Mouse (Mus musculus): ENCODE data around the gene Cpeb4. TPM values are rescaled to one million over a fixed set of nuclear protein-coding genes. Genes with fewer than 3 reads are reported as not detected.
"Not testable (repeated sequence)": the region's sequence is repeated elsewhere in the genome, so short reads cannot be mapped to it uniquely, and the experiment has no call there.

The Cpeb4 gene
- polyA plus RNA-seq, 1 experiment from 2014 or later, result 10.4 TPM

- Histone ChIP-seq H3K27me3 (no peaks in the 10 kb centered on the region), H3K9me3 (replicated peaks) (no peaks in the 10 kb centered on the region), H3K9ac (no peak overlapping the region), H3K27ac (no peak overlapping the region), H3K4me1 (peaks cover 19% of the 10 kb centered on the region), H3K4me3 (no peak overlapping the region), H3K4me2 (no peak overlapping the region), H3K36me3 (ENCODE audit: poor library complexity, severe bottlenecking) (no peaks in the 10 kb centered on the region)
- 87% methylated on average over 3 of the region's 3 CpGs for WGBS
- ATAC-seq, result no peak
These were observed 36.7 kb upstream of the Cpeb4 start for GRCm38 (mm10) chr11:31835352-31835751.

DNA sequence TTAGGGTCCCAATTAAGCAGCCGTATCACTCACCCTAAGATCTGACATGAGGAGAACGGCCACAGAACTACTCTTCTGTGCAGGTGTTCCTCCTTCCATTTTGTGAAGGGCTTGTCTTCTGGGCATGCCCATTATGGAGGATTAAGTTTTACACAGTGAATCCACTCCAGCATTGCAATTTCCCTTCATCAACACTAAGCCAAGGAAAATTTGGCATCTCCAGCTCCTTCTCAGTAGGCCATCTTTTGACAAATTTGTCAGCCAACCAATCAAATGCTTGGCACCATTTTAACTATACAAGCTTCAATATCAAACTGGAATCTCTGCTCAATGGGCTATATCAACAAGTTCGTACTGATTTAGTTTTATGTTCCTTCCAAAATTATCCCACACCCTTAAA lies 34.8 kb upstream of the Cpeb4 start:
- H3K9me3 ChIP-seq (replicated peaks), result no peaks in the 10 kb centered on the region
- no peak overlapping the region for H3K4me3 ChIP-seq
- H3K4me1 ChIP-seq, result peaks cover 14% of the 10 kb centered on the region
- H3K27me3 ChIP-seq, result no peaks in the 10 kb centered on the region
- ATAC-seq, result no peak
- WGBS, result 71% methylated on average over 3 of the region's 3 CpGs
- H3K9ac ChIP-seq, result no peak overlapping the region
- no peak overlapping the region for H3K27ac ChIP-seq
- no peaks in the 10 kb centered on the region for H3K36me3 ChIP-seq (ENCODE audit: poor library complexity, severe bottlenecking)
- H3K4me2 ChIP-seq, result no peak overlapping the region

- Histone ChIP-seq H3K27ac (no peak overlapping the region), H3K9ac (no peak overlapping the region), H3K9me3 (replicated peaks) (no peaks in the 10 kb centered on the region), H3K4me2 (no peak overlapping the region), H3K27me3 (no peaks in the 10 kb centered on the region), H3K4me1 (peaks cover 14% of the 10 kb centered on the region), H3K36me3 (ENCODE audit: poor library complexity, severe bottlenecking) (no peaks in the 10 kb centered on the region), H3K4me3 (no peak overlapping the region)
- WGBS, result 98% methylated on average over 4 of the region's 4 CpGs
- ATAC-seq, result no peak
These were observed 34.3 kb upstream of the Cpeb4 start for GRCm38 (mm10) chr11:31837753-31838152.

DNA sequence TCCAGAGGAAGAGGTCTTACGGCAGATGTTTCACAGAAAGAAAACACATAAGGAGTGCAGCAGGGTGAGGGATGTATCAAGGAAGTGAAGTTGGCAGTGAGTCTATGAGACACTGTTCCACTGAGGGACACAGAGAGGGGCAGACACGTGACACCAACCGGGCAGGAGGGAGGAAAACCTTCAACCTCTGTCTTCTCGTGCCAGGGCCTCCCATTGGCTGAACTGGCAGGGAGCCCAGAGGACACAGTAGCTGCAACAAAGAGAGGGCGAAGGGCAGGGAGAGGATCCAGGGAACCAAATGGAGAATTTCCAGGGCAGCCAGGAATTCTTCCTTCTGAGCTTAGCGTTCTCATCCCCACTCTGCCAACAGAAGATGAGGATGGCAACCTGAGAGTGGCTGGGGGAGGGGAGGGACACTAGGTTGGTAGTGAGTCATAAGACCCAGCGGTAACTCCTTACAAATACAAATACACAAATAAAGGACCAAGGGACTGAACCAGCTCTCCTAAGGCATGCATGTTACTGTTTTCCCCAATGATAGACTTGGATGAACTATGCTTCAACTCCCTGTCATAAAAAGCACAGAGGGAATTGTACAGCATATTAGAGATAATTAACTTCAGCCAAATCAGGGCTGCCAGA lies 33.4 kb upstream of the Cpeb4 start:
- Histone ChIP-seq H3K27ac (peak overlapping the region; percentile 55; the same call in 1 of the 2 replicates), H3K4me1 (peaks cover 14% of the 10 kb centered on the region), H3K4me3 (no peak overlapping the region), H3K27me3 (no peaks in the 10 kb centered on the region), H3K9me3 (replicated peaks) (no peaks in the 10 kb centered on the region), H3K9ac (no peak overlapping the region), H3K4me2 (0 out of 2 replicates have a peak overlapping the region, but pooled peaks have one; percentile 3), H3K36me3 (ENCODE audit: poor library complexity, severe bottlenecking) (no peaks in the 10 kb centered on the region)
- peak; percentile 71 for ATAC-seq
- 36% methylated on average over 7 of the region's 7 CpGs for WGBS

- Histone ChIP-seq H3K9me3 (replicated peaks) (no peaks in the 10 kb centered on the region), H3K27ac (peak overlapping the region; percentile 55), H3K4me3 (no peak overlapping the region), H3K4me2 (no peak overlapping the region; the same call in 1 of the 2 replicates), H3K27me3 (no peaks in the 10 kb centered on the region), H3K9ac (no peak overlapping the region), H3K4me1 (peaks cover 14% of the 10 kb centered on the region), H3K36me3 (ENCODE audit: poor library complexity, severe bottlenecking) (no peaks in the 10 kb centered on the region)
- WGBS, result 30% methylated on average over 6 of the region's 6 CpGs
- ATAC-seq, result peak; percentile 19; the same call in 1 of the 2 replicates
These were observed 32.9 kb upstream of the Cpeb4 start for GRCm38 (mm10) chr11:31839084-31839460.

GRCm38 (mm10) chr11:31842171-31842959 lies 29.6 kb upstream of the Cpeb4 start:
- Histone ChIP-seq H3K9me3 (replicated peaks) (no peaks in the 10 kb centered on the region), H3K36me3 (ENCODE audit: poor library complexity, severe bottlenecking) (no peaks in the 10 kb centered on the region), H3K9ac (no peak overlapping the region), H3K27ac (no peak overlapping the region), H3K27me3 (no peaks in the 10 kb centered on the region), H3K4me2 (no peak overlapping the region), H3K4me3 (no peak overlapping the region), H3K4me1 (peaks cover 28% of the 10 kb centered on the region)
- no peak for ATAC-seq
- 85% methylated on average over 5 of the region's 5 CpGs for WGBS

- Histone ChIP-seq H3K27me3 (no peaks in the 10 kb centered on the region), H3K4me1 (peaks cover 36% of the 10 kb centered on the region), H3K36me3 (ENCODE audit: poor library complexity, severe bottlenecking) (no peaks in the 10 kb centered on the region), H3K27ac (no peak overlapping the region), H3K4me3 (no peak overlapping the region), H3K9me3 (replicated peaks) (no peaks in the 10 kb centered on the region), H3K9ac (no peak overlapping the region), H3K4me2 (no peak overlapping the region)
- no peak for ATAC-seq
- WGBS, result 84% methylated on average over 7 of the region's 7 CpGs
These were observed 28.7 kb upstream of the Cpeb4 start for GRCm38 (mm10) chr11:31843177-31843833.

DNA sequence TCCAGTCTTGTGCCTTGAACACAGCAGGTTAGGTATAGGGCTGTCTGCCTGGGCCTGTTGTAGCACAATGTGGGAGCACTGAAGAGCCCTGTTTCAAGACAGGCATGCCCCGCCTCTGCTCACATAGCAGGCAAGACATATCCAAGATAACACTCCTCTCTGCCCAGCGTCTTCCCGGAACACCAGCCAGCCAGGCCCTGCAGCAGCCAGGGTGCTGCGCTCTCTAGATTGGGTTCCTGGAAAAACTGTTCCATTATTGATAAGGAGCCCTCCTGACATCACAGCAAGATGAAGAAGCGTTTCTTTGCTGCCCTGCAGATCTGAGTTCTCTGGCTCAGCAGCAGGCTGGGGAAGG lies 28.2 kb upstream of the Cpeb4 start:
- ATAC-seq, result no peak
- Histone ChIP-seq H3K4me1 (peaks cover 34% of the 10 kb centered on the region), H3K9me3 (replicated peaks) (no peaks in the 10 kb centered on the region), H3K4me2 (no peak overlapping the region), H3K27me3 (no peaks in the 10 kb centered on the region), H3K27ac (no peak overlapping the region), H3K36me3 (ENCODE audit: poor library complexity, severe bottlenecking) (no peaks in the 10 kb centered on the region), H3K4me3 (no peak overlapping the region), H3K9ac (no peak overlapping the region)
- 86% methylated on average over 5 of the region's 5 CpGs for WGBS

GRCm38 (mm10) chr11:31845111-31845510 lies 26.9 kb upstream of the Cpeb4 start:
- H3K36me3 ChIP-seq (ENCODE audit: poor library complexity, severe bottlenecking); H3K27ac ChIP-seq; ATAC-seq; H3K27me3 ChIP-seq; H3K9me3 ChIP-seq (replicated peaks); H3K4me2 ChIP-seq; H3K9ac ChIP-seq; H3K4me3 ChIP-seq: not testable (repeated sequence)
- H3K4me1 ChIP-seq, result peaks cover 26% of the 10 kb centered on the region
- WGBS, result 100% methylated on average over 1 of the region's 1 CpGs

DNA sequence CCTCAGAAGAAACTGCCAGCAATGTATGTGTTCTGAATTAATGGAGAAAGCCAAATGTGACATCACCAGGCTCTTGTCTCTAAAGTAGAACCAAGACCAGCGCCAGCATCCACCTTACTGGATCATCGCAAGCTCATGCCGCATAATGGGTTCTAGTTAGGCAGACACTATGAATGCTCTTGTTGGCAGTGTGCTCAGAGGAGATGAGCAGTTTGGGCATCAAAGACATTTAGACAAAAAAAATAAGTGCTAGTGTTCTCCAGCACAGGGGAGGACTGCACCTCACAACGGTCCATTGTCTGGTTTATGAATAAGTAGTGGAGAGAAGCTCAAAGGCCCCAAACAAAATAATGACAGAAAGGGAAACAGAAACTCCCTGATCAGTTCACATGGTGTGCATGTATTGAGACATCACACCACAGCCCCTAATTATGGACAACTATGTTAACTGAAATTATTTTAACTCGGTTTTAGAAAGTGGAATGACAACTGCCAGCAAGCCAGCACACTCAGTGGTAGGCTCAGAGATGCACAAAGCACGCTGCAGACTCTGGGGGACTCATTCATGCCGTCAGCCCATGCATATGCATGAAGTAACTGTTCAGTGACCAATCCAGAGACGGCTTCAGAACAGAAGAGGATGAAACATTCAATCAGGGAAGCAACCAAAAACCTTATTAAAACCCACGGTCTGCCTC lies 25.1 kb upstream of the Cpeb4 start:
- H3K36me3 ChIP-seq (ENCODE audit: poor library complexity, severe bottlenecking), result no peaks in the 10 kb centered on the region
- peak overlapping the region; percentile 83 for H3K27ac ChIP-seq
- peak; percentile 98 for ATAC-seq
- H3K4me1 ChIP-seq, result peaks cover 26% of the 10 kb centered on the region
- no peaks in the 10 kb centered on the region for H3K9me3 ChIP-seq (replicated peaks)
- no peaks in the 10 kb centered on the region for H3K27me3 ChIP-seq
- peak overlapping the region; percentile 30 for H3K4me2 ChIP-seq
- 9% methylated on average over 9 of the region's 9 CpGs for WGBS
- no peak overlapping the region for H3K4me3 ChIP-seq
- H3K9ac ChIP-seq, result no peak overlapping the region

- no peak overlapping the region for H3K4me3 ChIP-seq
- no peaks in the 10 kb centered on the region for H3K27me3 ChIP-seq
- H3K4me2 ChIP-seq, result peak overlapping the region; percentile 30
- no peaks in the 10 kb centered on the region for H3K36me3 ChIP-seq (ENCODE audit: poor library complexity, severe bottlenecking)
- peaks cover 26% of the 10 kb centered on the region for H3K4me1 ChIP-seq
- peak overlapping the region; percentile 83 for H3K27ac ChIP-seq
- 40% methylated on average over 5 of the region's 5 CpGs for WGBS
- no peak overlapping the region for H3K9ac ChIP-seq
- ATAC-seq, result peak; percentile 34; the same call in 1 of the 2 replicates
- no peaks in the 10 kb centered on the region for H3K9me3 ChIP-seq (replicated peaks)
These were observed 24.6 kb upstream of the Cpeb4 start for GRCm38 (mm10) chr11:31847469-31847805.

DNA sequence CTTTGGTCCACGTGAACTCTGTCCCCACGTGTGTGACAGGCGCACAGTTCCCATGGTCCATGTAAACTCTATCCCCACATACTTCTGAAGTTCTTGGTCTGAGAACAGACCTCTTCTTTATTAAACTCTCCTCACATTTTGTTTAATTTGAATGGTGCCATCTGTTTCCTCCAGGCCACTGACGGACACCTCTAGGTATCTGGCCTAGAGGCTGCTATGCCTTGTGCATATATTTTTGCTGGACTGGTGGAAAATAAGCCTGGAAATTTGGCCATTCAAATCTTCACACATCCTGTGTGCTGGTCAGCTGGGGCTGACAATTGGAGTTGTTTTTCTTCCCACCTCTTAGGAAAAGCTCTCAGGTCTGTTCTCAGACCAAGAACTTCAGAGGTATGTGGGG lies 23.3 kb upstream of the Cpeb4 start:
- no peak overlapping the region for H3K4me2 ChIP-seq
- no peak overlapping the region for H3K9ac ChIP-seq
- H3K4me3 ChIP-seq, result no peak overlapping the region
- ATAC-seq, result no peak
- H3K4me1 ChIP-seq, result peaks cover 26% of the 10 kb centered on the region
- 83% methylated on average over 4 of the region's 4 CpGs for whole genome bisulfite sequencing
- H3K27me3 ChIP-seq, result no peaks in the 10 kb centered on the region
- no peak overlapping the region for H3K27ac ChIP-seq
- H3K36me3 ChIP-seq (ENCODE audit: poor library complexity, severe bottlenecking), result no peaks in the 10 kb centered on the region
- no peaks in the 10 kb centered on the region for H3K9me3 ChIP-seq (replicated peaks)
